Mouse (Mus musculus): ENCODE data around the gene Fam213b. TPM values are rescaled to one million over a fixed set of nuclear protein-coding genes. Genes with fewer than 3 reads are reported as not detected.

Gene Fam213b
- polyA plus RNA-seq, 1 experiment from 2014 or later: 42.0 TPM

DNA sequence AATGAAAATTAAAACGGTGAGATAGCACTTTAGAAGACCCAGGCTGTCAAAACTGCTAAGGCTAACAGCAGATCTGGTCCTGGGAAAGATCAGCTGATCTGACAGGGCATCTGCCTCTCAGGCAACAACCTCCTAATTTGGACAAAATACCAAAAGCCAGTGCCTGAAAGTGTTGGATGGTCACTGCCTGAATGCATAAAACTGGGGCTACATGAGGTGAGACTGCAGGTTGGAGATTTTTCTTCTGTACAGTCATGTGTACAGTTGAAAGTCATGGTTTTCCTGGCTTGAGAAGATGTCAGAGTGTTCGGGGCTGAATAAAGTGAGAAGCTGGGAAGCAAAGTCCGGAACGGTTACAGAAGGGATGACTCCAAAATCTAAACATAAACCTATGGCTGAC lies 45.1 kb downstream of the Fam213b start:
- no peak overlapping the region for H3K4me2 ChIP-seq (ENCODE audit: low read length)
- no peak overlapping the region for H3K27ac ChIP-seq
- H3K4me3 ChIP-seq (replicated peaks; ENCODE audit: low read depth, low read length): no peak overlapping the region
- ATAC-seq (replicated peaks; ENCODE audit: low FRiP score, low read depth) (no peak), DNase-seq (ENCODE audit: low spot score) (no peak)
- H3K9me3 ChIP-seq (replicated peaks; ENCODE audit: low read length): no peaks in the 10 kb centered on the region; the same call in 1 of the 2 replicates
- peaks cover 30% of the 10 kb centered on the region for H3K27me3 ChIP-seq (ENCODE audit: insufficient read depth, low read length)
- WGBS: 72% methylated on average over 4 of the region's 4 CpGs
- no peaks in the 10 kb centered on the region for H3K36me3 ChIP-seq (ENCODE audit: insufficient read depth, low read length)
- peaks cover 4% of the 10 kb centered on the region; the same call in 1 of the 2 replicates for H3K4me1 ChIP-seq (replicated peaks; ENCODE audit: insufficient read depth, low read length)
- no peak for TF ChIP-seq CTCF (IDR thresholded peaks at IDR 0.05; ENCODE audit: low read depth)
- no peak overlapping the region for H3K9ac ChIP-seq (ENCODE audit: low read depth, low read length)

DNA sequence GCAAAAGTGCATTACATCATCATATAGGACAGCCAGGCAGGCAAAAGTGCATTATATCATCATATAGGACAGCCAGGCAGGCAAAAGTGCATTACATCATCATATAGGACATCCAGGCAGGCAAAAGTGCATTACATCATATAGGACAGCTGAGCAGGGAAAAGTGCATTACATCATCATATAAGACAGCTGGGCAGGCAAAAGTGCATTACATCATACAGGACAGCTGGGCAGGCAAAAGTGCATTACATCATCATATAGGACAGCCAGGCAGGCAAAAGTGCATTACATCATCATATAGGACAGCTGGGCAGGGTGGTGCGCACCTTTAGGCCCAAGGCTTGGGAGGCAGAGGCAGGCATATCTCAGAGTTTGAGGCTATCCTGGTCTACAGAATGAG lies 46.2 kb downstream of the Fam213b start:
- Histone ChIP-seq H3K9me3 (replicated peaks; ENCODE audit: low read length) (no peaks in the 10 kb centered on the region; the same call in 1 of the 2 replicates), H3K4me3 (replicated peaks; ENCODE audit: low read depth, low read length) (no peak overlapping the region), H3K4me1 (replicated peaks; ENCODE audit: insufficient read depth, low read length) (peaks cover 4% of the 10 kb centered on the region; the same call in 1 of the 2 replicates), H3K9ac (ENCODE audit: low read depth, low read length) (no peak overlapping the region), H3K36me3 (ENCODE audit: insufficient read depth, low read length) (no peaks in the 10 kb centered on the region), H3K4me2 (ENCODE audit: low read length) (no peak overlapping the region), H3K27me3 (ENCODE audit: insufficient read depth, low read length) (peaks cover 30% of the 10 kb centered on the region), H3K27ac (no peak overlapping the region)
- DNase-seq (ENCODE audit: low spot score) (no peak), ATAC-seq (replicated peaks; ENCODE audit: low FRiP score, low read depth) (no peak)
- 92% methylated on average over 1 of the region's 1 CpGs for WGBS
- TF ChIP-seq CTCF (IDR thresholded peaks at IDR 0.05; ENCODE audit: low read depth): no peak

Other genes starting within 250 kb of the Fam213b start
- not detected in 2 replicates for gene Actrt2, start 231.3 kb downstream of the Fam213b start, polyA plus RNA-seq (2015; fragmentation: Nextera tagmentation; extraction: Ambion mirVana)
- 0.30 and 0.34 TPM in 2 replicates for gene Ttc34, start 61.7 kb downstream of the Fam213b start, polyA plus RNA-seq (2015; fragmentation: Nextera tagmentation; extraction: Ambion mirVana)
- not detected in 2 replicates for gene Mmel1, start 29.6 kb downstream of the Fam213b start, polyA plus RNA-seq (2015; fragmentation: Nextera tagmentation; extraction: Ambion mirVana)
- 0.75 and 1.3 TPM in 2 replicates for gene Tnfrsf14, start 29.4 kb upstream of the Fam213b start, polyA plus RNA-seq (2015; fragmentation: Nextera tagmentation; extraction: Ambion mirVana)
- gene Hes5, start 61.8 kb upstream of the Fam213b start, polyA plus RNA-seq (2015; fragmentation: Nextera tagmentation; extraction: Ambion mirVana): 5.8 and 6.2 TPM in 2 replicates
- 30.4 TPM in 2 replicates for gene Pank4, start 65.0 kb upstream of the Fam213b start, polyA plus RNA-seq (2015; fragmentation: Nextera tagmentation; extraction: Ambion mirVana)
- gene Plch2, start 157.6 kb upstream of the Fam213b start, polyA plus RNA-seq (2015; fragmentation: Nextera tagmentation; extraction: Ambion mirVana): 2.1 and 2.3 TPM in 2 replicates
- 18.3 and 19.7 TPM in 2 replicates for gene Pex10, start 167.9 kb upstream of the Fam213b start, polyA plus RNA-seq (2015; fragmentation: Nextera tagmentation; extraction: Ambion mirVana)
- gene Rer1, start 187.2 kb upstream of the Fam213b start, polyA plus RNA-seq (2015; fragmentation: Nextera tagmentation; extraction: Ambion mirVana): 194 and 205 TPM in 2 replicates
- 7.0 and 7.6 TPM in 2 replicates for gene Morn1, start 187.4 kb upstream of the Fam213b start, polyA plus RNA-seq (2015; fragmentation: Nextera tagmentation; extraction: Ambion mirVana)

Measured in kidney, postnatal 0 days (tissue).